Mouse (Mus musculus): Measurements from ENCODE around the gene Gm5134. TPM values are rescaled to one million over a fixed set of nuclear protein-coding genes. Genes with fewer than 3 reads are reported as not detected.
"Not testable (repeated sequence)": the region's sequence is repeated elsewhere in the genome, so short reads cannot be mapped to it uniquely, and the experiment has no call there.

Gm5134 gene
- polyA plus RNA-seq, 1 experiment from 2014 or later = 0.22 TPM

DNA sequence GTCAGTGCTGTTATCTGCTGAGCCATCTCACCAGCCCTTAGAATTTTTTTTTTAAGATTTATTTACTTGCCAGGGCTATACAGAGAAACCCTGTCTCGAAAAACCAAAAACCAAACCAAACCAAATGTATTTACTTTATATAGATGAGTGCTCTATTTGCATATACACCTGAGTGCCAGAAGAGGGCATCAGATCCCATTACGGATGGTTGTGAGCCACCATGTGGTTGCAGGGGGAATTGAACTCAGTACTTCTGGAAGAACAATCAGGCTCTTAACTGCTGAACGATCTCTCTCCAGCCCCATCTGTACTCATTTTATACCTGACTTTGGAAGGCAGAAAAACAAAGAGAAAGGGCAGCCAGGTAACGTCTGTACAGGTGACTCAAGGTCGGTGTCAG lies 20.9 kb downstream of the Gm5134 start:
- Histone ChIP-seq H3K27me3 (replicated peaks; ENCODE audit: control insufficient read depth, insufficient read depth, low read length) (no peaks in the 10 kb centered on the region), H3K4me3 (ENCODE audit: low read depth, low read length) (no peak overlapping the region), H3K4me2 (no peak overlapping the region), H3K27ac (ENCODE audit: low read depth, low read length) (no peak overlapping the region), H3K4me1 (replicated peaks; ENCODE audit: control insufficient read depth, insufficient read depth, low read length) (no peaks in the 10 kb centered on the region), H3K36me3 (ENCODE audit: control insufficient read depth, insufficient read depth, low read length) (no peaks in the 10 kb centered on the region), H3K9ac (ENCODE audit: low read depth, low read length) (no peak overlapping the region), H3K9me3 (ENCODE audit: control insufficient read depth, low read length) (0 out of 2 replicates have a peak, but pooled peaks cover 3% of the 10 kb centered on the region)
- no peak for ATAC-seq (replicated peaks; ENCODE audit: low FRiP score)
- 65% methylated on average over 5 of the region's 5 CpGs for WGBS
- DNase-seq (ENCODE audit: low spot score) = no peak

DNA sequence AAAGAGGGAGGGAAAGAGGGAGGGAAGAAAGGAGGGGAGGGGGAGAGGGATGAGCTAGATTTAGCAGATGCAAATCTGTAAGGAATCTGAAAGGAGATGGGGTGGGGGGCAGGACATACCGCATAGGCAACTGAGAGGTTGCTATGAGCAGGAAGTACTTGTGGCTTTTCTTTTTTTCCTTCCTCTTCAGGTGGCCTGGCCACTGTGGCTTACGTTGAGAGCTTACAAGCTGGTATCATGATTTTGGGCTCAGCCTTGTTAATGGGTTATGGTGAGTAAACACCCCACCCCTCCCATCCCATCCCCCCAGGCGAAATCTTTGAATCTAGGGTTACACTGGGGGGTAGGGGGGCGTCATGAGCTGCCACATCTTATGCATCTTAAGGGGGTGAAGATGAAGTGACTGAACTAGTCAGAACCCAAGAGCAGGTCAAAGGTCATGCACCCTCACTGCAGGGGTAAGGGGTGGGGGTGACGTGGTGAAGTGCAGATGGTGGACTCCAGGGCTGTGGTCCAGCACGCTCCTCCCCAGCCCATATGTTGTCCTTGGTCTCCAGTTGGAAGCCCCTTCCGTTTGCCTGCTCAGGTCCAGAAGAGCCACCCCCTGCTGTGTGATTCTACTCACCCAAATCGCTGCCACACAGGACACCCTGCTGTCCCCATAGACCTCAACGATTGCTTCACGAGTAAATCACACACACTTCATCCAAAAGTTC lies 24.0 kb downstream of the Gm5134 start:
- H3K27ac ChIP-seq (ENCODE audit: low read depth, low read length) = no peak overlapping the region
- DNase-seq (ENCODE audit: low spot score) (no peak), ATAC-seq (replicated peaks; ENCODE audit: low FRiP score) (no peak)
- no peak overlapping the region for H3K4me3 ChIP-seq (ENCODE audit: low read depth, low read length)
- H3K4me2 ChIP-seq = no peak overlapping the region
- H3K27me3 ChIP-seq (replicated peaks; ENCODE audit: control insufficient read depth, insufficient read depth, low read length) = no peaks in the 10 kb centered on the region
- no peaks in the 10 kb centered on the region for H3K4me1 ChIP-seq (replicated peaks; ENCODE audit: control insufficient read depth, insufficient read depth, low read length)
- H3K36me3 ChIP-seq (ENCODE audit: control insufficient read depth, insufficient read depth, low read length) = no peaks in the 10 kb centered on the region
- 36% methylated on average over 10 of the region's 10 CpGs for WGBS
- no peak overlapping the region for H3K9ac ChIP-seq (ENCODE audit: low read depth, low read length)
- no peaks in the 10 kb centered on the region for H3K9me3 ChIP-seq (ENCODE audit: control insufficient read depth, low read length)

DNA sequence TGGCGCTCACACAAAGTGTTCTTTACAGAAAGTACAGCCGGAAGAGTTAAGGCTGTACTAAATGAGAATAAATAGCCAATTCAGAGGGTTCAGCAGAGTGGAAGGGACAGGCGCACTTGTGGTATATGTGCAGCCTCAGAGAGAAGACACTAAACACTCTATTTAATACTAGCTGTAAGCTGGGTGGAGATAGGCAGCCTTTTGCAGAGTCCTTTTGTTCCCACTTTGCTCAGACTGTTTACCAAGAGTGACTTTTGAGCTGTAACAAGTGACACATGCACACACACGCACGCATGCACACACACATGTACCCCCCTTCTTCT lies 24.5 kb downstream of the Gm5134 start:
- Histone ChIP-seq H3K4me3 (ENCODE audit: low read depth, low read length) (no peak overlapping the region), H3K36me3 (ENCODE audit: control insufficient read depth, insufficient read depth, low read length) (no peaks in the 10 kb centered on the region), H3K9me3 (ENCODE audit: control insufficient read depth, low read length) (no peaks in the 10 kb centered on the region), H3K27ac (ENCODE audit: low read depth, low read length) (no peak overlapping the region), H3K4me2 (no peak overlapping the region), H3K4me1 (replicated peaks; ENCODE audit: control insufficient read depth, insufficient read depth, low read length) (no peaks in the 10 kb centered on the region), H3K27me3 (replicated peaks; ENCODE audit: control insufficient read depth, insufficient read depth, low read length) (no peaks in the 10 kb centered on the region), H3K9ac (ENCODE audit: low read depth, low read length) (no peak overlapping the region)
- no peak for DNase-seq (ENCODE audit: low spot score)
- WGBS = 82% methylated on average over 5 of the region's 5 CpGs
- no peak for ATAC-seq (replicated peaks; ENCODE audit: low FRiP score)

DNA sequence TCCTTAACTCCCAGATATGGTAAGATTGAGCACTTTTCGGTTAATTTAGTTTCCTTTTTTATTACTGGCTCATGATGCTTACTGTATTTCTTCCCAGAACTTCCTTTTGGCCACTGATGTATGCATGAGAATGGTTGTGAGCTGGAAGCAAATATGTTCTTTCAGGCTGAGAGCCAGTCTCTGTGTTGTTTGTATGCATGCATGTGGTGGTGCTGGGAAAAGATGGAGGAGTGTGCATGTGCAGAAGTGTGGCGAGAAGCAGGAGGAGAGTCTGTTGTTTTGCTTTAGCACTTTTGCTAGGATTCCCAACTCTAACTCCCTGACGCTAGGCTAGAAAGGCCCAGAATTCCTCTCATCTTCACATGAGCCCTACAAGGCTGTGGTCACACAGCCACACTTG lies 25.1 kb downstream of the Gm5134 start:
- H3K36me3 ChIP-seq (ENCODE audit: control insufficient read depth, insufficient read depth, low read length) = no peaks in the 10 kb centered on the region
- H3K4me3 ChIP-seq (ENCODE audit: low read depth, low read length) = no peak overlapping the region
- no peak overlapping the region for H3K4me2 ChIP-seq
- ATAC-seq (replicated peaks; ENCODE audit: low FRiP score) = no peak
- no peaks in the 10 kb centered on the region for H3K4me1 ChIP-seq (replicated peaks; ENCODE audit: control insufficient read depth, insufficient read depth, low read length)
- DNase-seq (ENCODE audit: low spot score) = no peak
- no peak overlapping the region for H3K9ac ChIP-seq (ENCODE audit: low read depth, low read length)
- no peak overlapping the region for H3K27ac ChIP-seq (ENCODE audit: low read depth, low read length)
- 83% methylated on average over 3 of the region's 3 CpGs for WGBS
- H3K27me3 ChIP-seq (replicated peaks; ENCODE audit: control insufficient read depth, insufficient read depth, low read length) = no peaks in the 10 kb centered on the region
- no peaks in the 10 kb centered on the region for H3K9me3 ChIP-seq (ENCODE audit: control insufficient read depth, low read length)

DNA sequence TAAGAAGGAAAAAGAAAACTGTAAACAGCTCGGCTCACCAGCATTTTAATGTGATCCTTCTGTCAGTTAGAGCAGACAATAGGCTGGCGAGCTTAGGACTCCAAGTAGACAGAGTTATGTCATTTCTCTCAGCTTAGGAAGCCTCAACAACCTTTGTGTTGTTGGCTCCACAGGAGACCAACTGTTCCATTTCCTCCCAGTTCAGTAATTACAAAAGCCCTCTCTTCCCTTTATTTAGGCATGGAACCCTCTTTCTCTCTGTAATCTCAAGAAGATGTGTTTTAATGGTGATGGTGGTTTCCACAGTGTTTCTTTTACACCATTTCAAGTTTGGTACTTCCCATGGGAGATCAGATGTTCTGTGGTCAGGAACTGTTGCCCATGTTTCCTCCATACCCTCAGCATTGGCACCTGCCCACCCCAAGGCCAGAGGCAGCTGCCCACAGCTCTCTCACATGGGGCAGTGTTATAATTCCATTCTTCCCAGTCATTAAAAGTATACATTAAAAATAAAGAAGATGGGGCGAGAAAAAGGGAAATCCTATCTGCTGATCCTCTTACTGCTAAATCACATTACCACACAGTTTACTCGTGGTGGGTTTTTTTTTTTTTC lies 36.2 kb downstream of the Gm5134 start:
- H3K4me3 ChIP-seq (ENCODE audit: low read depth, low read length) = no peak overlapping the region

DNA sequence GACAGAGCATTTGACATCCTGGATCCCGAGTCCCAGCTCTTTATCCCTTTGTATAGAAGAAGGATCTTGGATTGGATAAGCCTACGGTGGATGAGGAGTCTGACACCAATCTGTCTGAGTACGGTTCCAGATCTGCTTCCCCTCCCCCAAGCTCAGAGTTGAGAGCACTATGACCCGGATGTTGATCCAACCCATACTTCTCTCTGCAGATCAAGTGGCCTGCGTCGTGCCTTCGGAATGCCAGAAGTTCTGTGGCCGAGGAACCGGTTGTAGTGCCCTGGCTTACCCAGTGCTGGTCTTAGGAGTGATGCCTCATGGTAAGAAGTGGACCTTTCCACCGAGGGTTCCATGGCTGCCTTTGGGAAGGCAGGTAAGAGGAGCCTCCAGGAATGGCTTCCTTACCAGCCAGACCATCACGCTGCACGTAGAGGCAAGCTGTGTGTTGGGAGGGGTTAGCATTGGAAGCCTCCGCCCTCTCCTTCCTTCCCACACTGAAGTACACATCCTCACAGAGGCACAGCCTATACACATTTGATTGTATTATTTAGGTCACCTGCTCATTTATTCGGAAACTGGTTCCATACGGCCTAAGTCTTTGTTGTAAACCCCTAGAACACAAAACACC lies 39.4 kb downstream of the Gm5134 start:
- DNase-seq (ENCODE audit: low spot score) = no peak
- Histone ChIP-seq H3K4me2 (no peak overlapping the region), H3K9me3 (ENCODE audit: control insufficient read depth, low read length) (no peaks in the 10 kb centered on the region), H3K4me1 (replicated peaks; ENCODE audit: control insufficient read depth, insufficient read depth, low read length) (no peaks in the 10 kb centered on the region), H3K4me3 (ENCODE audit: low read depth, low read length) (no peak overlapping the region), H3K36me3 (ENCODE audit: control insufficient read depth, insufficient read depth, low read length) (no peaks in the 10 kb centered on the region), H3K27ac (ENCODE audit: low read depth, low read length) (no peak overlapping the region), H3K9ac (ENCODE audit: low read depth, low read length) (no peak overlapping the region), H3K27me3 (replicated peaks; ENCODE audit: control insufficient read depth, insufficient read depth, low read length) (no peaks in the 10 kb centered on the region)
- no peak for ATAC-seq (replicated peaks; ENCODE audit: low FRiP score)
- 80% methylated on average over 15 of the region's 15 CpGs for WGBS

More for the DNA sequence above, 36.2 kb downstream of the Gm5134 start:
- Histone ChIP-seq H3K9me3 (ENCODE audit: control insufficient read depth, low read length) (no peaks in the 10 kb centered on the region), H3K9ac (ENCODE audit: low read depth, low read length) (no peak overlapping the region), H3K4me2 (no peak overlapping the region), H3K27me3 (replicated peaks; ENCODE audit: control insufficient read depth, insufficient read depth, low read length) (no peaks in the 10 kb centered on the region), H3K27ac (ENCODE audit: low read depth, low read length) (no peak overlapping the region), H3K4me1 (replicated peaks; ENCODE audit: control insufficient read depth, insufficient read depth, low read length) (no peaks in the 10 kb centered on the region), H3K36me3 (ENCODE audit: control insufficient read depth, insufficient read depth, low read length) (no peaks in the 10 kb centered on the region)
- 70% methylated on average over 4 of the region's 4 CpGs for WGBS
- DNase-seq (ENCODE audit: low spot score) (no peak), ATAC-seq (replicated peaks; ENCODE audit: low FRiP score) (no peak)

DNA sequence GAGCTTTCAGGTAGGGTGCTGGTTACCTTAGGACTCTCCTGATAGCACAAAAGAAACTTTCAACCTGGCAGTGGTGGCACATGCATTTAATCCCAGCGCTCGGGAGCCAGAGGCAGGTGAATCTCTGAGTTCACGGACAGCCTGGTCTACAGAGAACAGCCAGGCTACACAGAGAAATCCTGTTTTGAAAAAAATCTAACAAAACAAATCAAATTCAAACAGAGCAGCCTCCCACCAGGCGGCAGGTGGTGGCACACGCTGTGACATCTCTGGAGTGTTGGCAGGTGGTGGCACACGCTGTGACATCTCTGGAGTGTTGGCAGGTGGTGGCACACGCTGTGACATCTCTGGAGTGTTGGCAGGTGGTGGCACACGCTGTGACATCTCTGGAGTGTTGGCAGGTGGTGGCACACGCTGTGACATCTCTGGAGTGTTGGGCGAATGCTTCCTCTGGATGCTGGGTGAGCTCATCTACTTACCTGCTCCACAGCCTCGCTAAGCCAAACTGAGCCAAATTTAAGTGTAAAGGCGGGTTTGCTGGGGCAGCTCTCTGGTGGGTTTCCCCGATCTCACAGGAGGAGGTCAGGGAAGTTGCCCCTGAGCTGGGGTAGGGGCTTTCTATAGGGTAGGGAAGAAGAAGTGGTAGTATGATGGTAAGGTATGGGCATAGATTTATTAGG lies 40.4 kb downstream of the Gm5134 start:
- not testable (repeated sequence) for ATAC-seq (replicated peaks; ENCODE audit: low FRiP score); H3K9me3 ChIP-seq (ENCODE audit: control insufficient read depth, low read length); H3K27me3 ChIP-seq (replicated peaks; ENCODE audit: control insufficient read depth, insufficient read depth, low read length); H3K4me3 ChIP-seq (ENCODE audit: low read depth, low read length); H3K4me1 ChIP-seq (replicated peaks; ENCODE audit: control insufficient read depth, insufficient read depth, low read length); H3K4me2 ChIP-seq; H3K9ac ChIP-seq (ENCODE audit: low read depth, low read length); H3K36me3 ChIP-seq (ENCODE audit: control insufficient read depth, insufficient read depth, low read length); DNase-seq (ENCODE audit: low spot score); H3K27ac ChIP-seq (ENCODE audit: low read depth, low read length)
- 76% methylated on average over 12 of the region's 13 CpGs for WGBS

DNA sequence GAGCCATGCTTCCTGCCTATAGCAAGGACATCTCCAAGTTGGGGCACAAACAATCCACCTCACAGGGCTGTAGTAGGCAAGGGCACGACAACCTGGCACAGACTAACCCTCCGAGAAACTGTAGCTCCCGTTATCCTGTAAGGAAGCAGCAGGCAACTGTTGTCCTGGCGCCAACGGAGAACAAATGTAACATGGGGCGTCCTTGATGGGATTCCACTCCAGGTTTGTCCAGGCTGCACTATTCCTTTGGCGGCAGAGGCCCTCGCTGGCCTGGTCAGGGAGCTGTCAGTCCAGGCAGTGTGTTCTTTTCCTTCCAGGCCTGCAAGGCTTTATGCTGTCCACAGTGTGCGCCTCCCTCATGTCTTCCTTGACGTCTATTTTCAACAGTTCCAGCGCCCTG lies 41.1 kb downstream of the Gm5134 start:
- Histone ChIP-seq H3K9me3 (ENCODE audit: control insufficient read depth, low read length) (no peaks in the 10 kb centered on the region), H3K4me2 (no peak overlapping the region), H3K9ac (ENCODE audit: low read depth, low read length) (no peak overlapping the region), H3K36me3 (ENCODE audit: control insufficient read depth, insufficient read depth, low read length) (no peaks in the 10 kb centered on the region), H3K4me1 (replicated peaks; ENCODE audit: control insufficient read depth, insufficient read depth, low read length) (no peaks in the 10 kb centered on the region), H3K4me3 (ENCODE audit: low read depth, low read length) (no peak overlapping the region), H3K27me3 (replicated peaks; ENCODE audit: control insufficient read depth, insufficient read depth, low read length) (no peaks in the 10 kb centered on the region), H3K27ac (ENCODE audit: low read depth, low read length) (no peak overlapping the region)
- 84% methylated on average over 11 of the region's 11 CpGs for WGBS
- DNase-seq (ENCODE audit: low spot score) (no peak), ATAC-seq (replicated peaks; ENCODE audit: low FRiP score) (no peak)

Data from liver, embryonic 11.5 days (tissue).